In genomic region chr10:86819649-86820165, GRCm38 (mm10) we compare ENCODE assay signal across 8 mouse cellular contexts. TPM values are rescaled to one million over a fixed set of nuclear protein-coding genes. Genes with fewer than 3 reads are reported as not detected.
DNase-seq lines count a peak whose midpoint lies in the region; ATAC-seq and TF ChIP-seq lines count a peak whose summit lies in the region.

No protein-coding gene starts in this region.

- H3K9me3 ChIP-seq in lung, embryonic 15.5 days: no peaks in the 10 kb centered on the region
- no peaks in the 10 kb centered on the region for H3K9me3 ChIP-seq in intestine, embryonic 16.5 days (ENCODE audit: control insufficient read depth, low read length)
- H3K9me3 ChIP-seq in neural tube, embryonic 11.5 days (ENCODE audit: control insufficient read depth, low read length): no peaks in the 10 kb centered on the region

- H3K36me3 ChIP-seq in lung, embryonic 15.5 days: peaks cover 7% of the 10 kb centered on the region; the same call in 1 of the 2 replicates
- H3K36me3 ChIP-seq in intestine, embryonic 16.5 days (ENCODE audit: control insufficient read depth, insufficient read depth, low read length): no peaks in the 10 kb centered on the region
- no peaks in the 10 kb centered on the region for H3K36me3 ChIP-seq in neural tube, embryonic 11.5 days (ENCODE audit: control insufficient read depth, insufficient read depth, low read length)

- H3K4me2 ChIP-seq in lung, embryonic 15.5 days: no peak overlapping the region
- H3K4me2 ChIP-seq in intestine, embryonic 16.5 days (ENCODE audit: low read depth, low read length): no peak overlapping the region
- H3K4me2 ChIP-seq in neural tube, embryonic 11.5 days (ENCODE audit: low read depth): no peak overlapping the region

- 35% methylated on average over 8 of the region's 8 CpGs for WGBS in lung, embryonic 15.5 days
- 23% methylated on average over 8 of the region's 8 CpGs for WGBS in lung, adult 2 months
- WGBS in intestine, embryonic 16.5 days: 45% methylated on average over 8 of the region's 8 CpGs
- 22% methylated on average over 8 of the region's 8 CpGs for WGBS in neural tube, embryonic 11.5 days

- H3K27ac ChIP-seq in lung, embryonic 15.5 days: peak overlapping the region; percentile 22; the same call in 1 of the 2 replicates
- peak overlapping the region; percentile 17; the same call in 1 of the 2 replicates for H3K27ac ChIP-seq in intestine, embryonic 16.5 days (ENCODE audit: low read length)
- peak overlapping the region; percentile 27; the same call in 1 of the 2 replicates for H3K27ac ChIP-seq in neural tube, embryonic 11.5 days (ENCODE audit: low read depth, low read length)

- H3K9ac ChIP-seq in lung, embryonic 15.5 days: no peak overlapping the region
- H3K9ac ChIP-seq in intestine, embryonic 16.5 days (ENCODE audit: low read depth, low read length): no peak overlapping the region
- H3K9ac ChIP-seq in neural tube, embryonic 11.5 days (ENCODE audit: low read length): no peak overlapping the region

- H3K4me3 ChIP-seq in lung, embryonic 15.5 days: no peak overlapping the region
- H3K4me3 ChIP-seq in lung, adult 2 months (replicated peaks; ENCODE audit: extremely low read depth, low read depth, low read length): no peak overlapping the region
- H3K4me3 ChIP-seq in intestine, embryonic 16.5 days (ENCODE audit: low read length): no peak overlapping the region
- H3K4me3 ChIP-seq in neural tube, embryonic 11.5 days (ENCODE audit: low read depth, low read length): no peak overlapping the region

- H3K27me3 ChIP-seq in lung, embryonic 15.5 days: no peaks in the 10 kb centered on the region
- no peaks in the 10 kb centered on the region for H3K27me3 ChIP-seq in intestine, embryonic 16.5 days (replicated peaks; ENCODE audit: control insufficient read depth, insufficient read depth, low read length)
- H3K27me3 ChIP-seq in neural tube, embryonic 11.5 days (ENCODE audit: control insufficient read depth, insufficient read depth, low read length): no peaks in the 10 kb centered on the region

- TF ChIP-seq CTCF in lung, adult 2 months (IDR thresholded peaks at IDR 0.05; ENCODE audit: insufficient read depth, low read length): no peak

- peaks cover 17% of the 10 kb centered on the region for H3K4me1 ChIP-seq in lung, embryonic 15.5 days
- H3K4me1 ChIP-seq in lung, adult 2 months (ENCODE audit: control insufficient read depth, insufficient read depth, low read length): peaks cover 6% of the 10 kb centered on the region
- H3K4me1 ChIP-seq in intestine, embryonic 16.5 days (ENCODE audit: control insufficient read depth, insufficient read depth, low read length): 0 out of 2 replicates have a peak, but pooled peaks cover 3% of the 10 kb centered on the region
- H3K4me1 ChIP-seq in neural tube, embryonic 11.5 days (ENCODE audit: control insufficient read depth, insufficient read depth, low read length): peaks cover 8% of the 10 kb centered on the region; the same call in 1 of the 2 replicates

- peak; percentile 39; the same call in 1 of the 2 replicates for ATAC-seq in lung, embryonic 15.5 days (ENCODE audit: borderline replicate concordance, extremely low read depth, low FRiP score, low TSS enrichment)
- ATAC-seq in intestine, embryonic 16.5 days: no peak
- peak; percentile 55 for ATAC-seq in neural tube, embryonic 11.5 days (ENCODE audit: insufficient read depth, low FRiP score, low TSS enrichment)

- TF ChIP-seq POLR2A in lung, adult 2 months (IDR thresholded peaks at IDR 0.05; ENCODE audit: borderline replicate concordance, extremely low read depth, low read depth, low read length): no peak

- no peak for DNase-seq in lung, adult 2 months
- DNase-seq in heart, adult 18-20 months: peak; percentile 64
- DNase-seq in neural tube, embryonic 11.5 days (ENCODE audit: low spot score): peak; percentile 24
- no peak for DNase-seq in urinary bladder, postnatal 25 days (ENCODE audit: low spot score)
- DNase-seq in adrenal gland, postnatal 10 days: no peak
- DNase-seq in right cerebral cortex, adult 18-20 months: no peak

RNA-seq across cellular contexts. Expression of gene Nt5dc3, which starts 40.9 kb away (rescaled TPM):
- polyA plus RNA-seq in lung, embryonic 15.5 days (2015; fragmentation: Nextera tagmentation; extraction: Ambion mirVana): 1.4 and 1.5 TPM in 2 replicates
- polyA plus RNA-seq in lung, adult 2 months (2012; rRNA removed): 8.6 and 12.8 TPM in 2 replicates
- 10 to 100 TPM; 33.7 to 35.6 TPM for total RNA-seq in heart, adult 18-20 months (2021)
- polyA plus RNA-seq in intestine, embryonic 16.5 days (2015; fragmentation: Nextera tagmentation; extraction: Ambion mirVana): 0.91 and 1.0 TPM in 2 replicates
- polyA plus RNA-seq in neural tube, embryonic 11.5 days (2014; fragmentation: Nextera tagmentation; extraction: Ambion mirVana): 2.2 and 2.6 TPM in 2 replicates
- 10 to 100 TPM; 17.4 to 21.4 TPM for total RNA-seq in adrenal gland, postnatal 10 days (2021)

RNA-seq across cellular contexts. Expression of gene Gm49358, which starts 55.9 kb away (rescaled TPM):
- not detected in 2 replicates for polyA plus RNA-seq in lung, embryonic 15.5 days (2015; fragmentation: Nextera tagmentation; extraction: Ambion mirVana)
- polyA plus RNA-seq in lung, adult 2 months (2012; rRNA removed): not detected in 2 replicates
- total RNA-seq in heart, adult 18-20 months (2021): 10 to 100 TPM; 13.3 to 16.2 TPM
- polyA plus RNA-seq in intestine, embryonic 16.5 days (2015; fragmentation: Nextera tagmentation; extraction: Ambion mirVana): not detected in 2 replicates
- not detected in 2 replicates for polyA plus RNA-seq in neural tube, embryonic 11.5 days (2014; fragmentation: Nextera tagmentation; extraction: Ambion mirVana)
- total RNA-seq in adrenal gland, postnatal 10 days (2021): 1 to 10 TPM; 7.5 to 7.8 TPM

Comparison
In these comparisons a context has a peak if more than half of its experiments do, and no peak if none do; other contexts are left out.
1. DNase-seq: peak in heart, adult 18-20 months (2 of 2) and neural tube, embryonic 11.5 days (single experiment); none in lung, adult 2 months (single experiment), urinary bladder, postnatal 25 days (single experiment), adrenal gland, postnatal 10 days (single experiment) and right cerebral cortex, adult 18-20 months (single experiment).
2. Peak in every context shown above with its lines, with median percentiles within 50 percentile points of each other: H3K27ac ChIP-seq.